Mouse (Mus musculus) yolk sac, embryonic 10.5 days (tissue): Measurements from ENCODE around the gene Atf5.

Experiments
- DNase-seq: peaks from one replicate; pipeline ENCODE4 v3.0.0-alpha.2; 2017; ENCODE audit warnings: low spot score

The Atf5 gene

DNA sequence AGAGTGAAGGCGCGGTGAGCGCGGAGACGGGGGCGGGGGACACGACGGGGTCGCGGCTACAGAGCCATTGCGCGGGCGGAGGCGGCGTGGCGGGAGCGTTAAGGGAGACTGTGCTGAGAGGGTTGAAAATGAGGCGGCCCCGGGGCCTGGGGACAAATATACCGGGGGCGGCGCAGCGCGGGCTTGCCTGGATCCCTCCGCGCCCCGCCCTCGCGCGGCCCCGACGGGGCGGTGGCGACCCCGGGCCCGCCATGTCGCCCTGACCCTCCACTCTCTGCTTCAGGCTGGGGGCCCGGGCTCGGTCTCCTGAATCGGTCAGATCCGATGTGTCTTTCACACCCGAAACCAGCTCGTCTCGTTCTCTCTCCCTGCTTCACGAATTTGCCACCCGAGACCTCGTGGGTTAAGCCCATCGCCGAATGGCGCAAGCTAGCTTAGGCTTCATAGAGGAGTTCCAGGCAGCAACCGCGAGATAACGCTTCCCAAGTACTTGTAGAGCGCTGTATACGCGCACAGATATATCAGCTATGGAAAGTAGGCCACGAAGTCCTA is at the start of gene Atf5:
Gene Atf5 (minus strand): TSS at position 189 of the 552 bp plus-strand sequence.
- DNase-seq: no peak

DNA sequence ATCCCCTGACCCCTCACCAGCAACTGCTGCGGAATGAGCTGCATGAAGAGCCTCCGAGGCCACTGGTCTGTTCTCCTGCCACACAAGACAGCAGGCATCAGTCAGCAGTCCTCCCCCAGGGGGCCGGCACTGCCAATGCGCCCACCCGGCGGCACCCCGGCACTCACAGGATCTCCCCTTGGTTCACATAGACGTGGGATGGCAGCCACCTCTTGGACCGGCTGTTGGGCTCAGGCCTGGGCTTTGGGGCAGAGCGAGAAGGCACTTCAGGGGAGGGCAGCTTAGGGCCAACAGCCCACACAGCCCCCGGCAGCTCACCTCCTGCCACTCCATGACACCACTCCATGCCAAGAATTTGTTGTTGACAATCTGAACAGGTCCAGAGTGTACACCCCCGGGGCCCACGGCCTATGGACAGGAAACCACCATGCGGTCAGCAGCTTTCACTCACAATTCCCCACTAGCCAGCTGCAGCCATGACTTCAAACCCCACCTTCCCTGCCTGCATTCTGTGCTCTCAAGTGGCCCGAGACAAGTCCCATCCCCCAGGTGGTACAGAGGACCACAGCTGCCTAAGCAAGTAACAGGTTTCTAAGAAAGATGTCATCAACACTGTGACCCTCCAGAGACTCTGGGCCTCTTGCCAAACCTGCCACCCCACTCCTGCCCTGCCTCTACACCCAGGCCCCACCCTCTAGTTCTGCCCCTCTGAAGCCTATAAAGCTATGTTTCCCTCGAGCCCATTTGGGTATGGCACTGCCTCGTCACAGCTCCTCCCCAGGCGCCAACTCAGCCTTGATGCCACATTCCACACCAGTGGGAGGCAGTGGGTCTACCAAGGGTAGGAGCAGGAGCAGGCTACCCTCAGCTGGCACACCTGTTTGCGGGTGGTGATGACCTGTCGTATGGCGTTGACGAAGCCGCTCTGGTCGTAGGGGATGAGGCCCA is 48.4 kb upstream of the Atf5 start:
- DNase-seq: no peak

DNA sequence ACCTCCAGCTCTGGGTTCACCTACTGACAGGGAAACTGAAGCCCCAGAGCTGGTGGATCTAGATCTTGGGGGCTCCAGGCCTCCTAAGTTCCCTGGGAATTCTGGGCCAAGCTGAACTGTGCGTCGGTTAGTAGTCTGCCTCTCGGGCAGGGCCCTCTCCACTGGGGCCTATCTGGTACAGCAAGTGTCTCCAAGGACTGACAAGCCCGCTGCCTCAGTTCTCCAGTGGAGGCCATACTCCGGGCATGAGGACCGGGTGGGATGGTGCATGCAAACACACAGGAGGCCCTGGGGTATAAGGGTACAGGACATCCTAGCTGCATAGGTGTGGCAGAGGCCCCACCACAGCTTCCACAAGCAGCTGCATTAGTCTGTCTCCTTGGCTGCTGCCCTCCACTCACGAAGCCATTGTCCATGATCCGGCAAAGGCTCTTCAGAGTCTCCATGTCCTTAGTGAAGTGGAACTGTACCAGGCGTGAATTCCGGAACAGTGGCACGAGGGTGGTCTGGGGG is 47.6 kb upstream of the Atf5 start:
- no peak for DNase-seq

DNA sequence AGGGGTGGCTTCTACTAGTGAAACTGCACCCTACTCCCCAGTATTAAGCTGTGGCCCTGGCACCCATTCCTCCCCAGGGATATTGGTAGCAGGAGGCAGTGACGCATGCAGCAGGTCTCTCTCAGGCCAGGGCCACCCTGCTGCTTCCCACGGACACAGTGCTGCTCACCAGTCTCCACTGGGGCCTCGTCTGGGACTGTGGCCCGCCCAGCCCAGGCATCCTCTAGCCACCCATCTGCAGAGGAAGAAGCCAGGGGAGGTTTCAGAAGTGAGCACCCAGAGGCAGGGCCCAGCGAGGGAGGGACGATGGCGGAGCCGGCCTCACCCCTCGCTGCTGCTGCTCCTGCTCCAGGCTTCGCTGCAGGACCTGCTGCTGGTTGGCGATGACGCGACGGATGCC is 46.8 kb upstream of the Atf5 start:
- DNase-seq: no peak

DNA sequence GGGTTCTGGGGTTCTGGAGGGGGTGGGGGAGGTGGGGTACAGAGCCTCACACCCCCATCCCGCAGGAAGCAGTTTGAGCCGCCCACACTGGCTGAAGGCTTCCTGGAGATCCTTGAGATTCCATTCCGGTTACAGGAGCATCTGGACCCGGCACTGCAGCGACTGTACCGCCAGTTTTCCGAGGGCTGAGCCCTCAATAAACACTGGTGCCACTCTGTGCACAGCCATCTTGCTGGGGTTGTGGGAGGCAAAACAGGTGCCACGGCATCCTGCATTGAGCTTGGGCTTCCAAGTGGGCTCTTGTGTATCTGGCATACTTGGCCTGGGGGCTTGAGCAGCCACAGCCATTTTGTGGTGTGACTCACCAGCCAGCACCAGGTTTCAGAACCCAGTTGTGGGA is 46.0 kb upstream of the Atf5 start:
- DNase-seq: no peak

DNA sequence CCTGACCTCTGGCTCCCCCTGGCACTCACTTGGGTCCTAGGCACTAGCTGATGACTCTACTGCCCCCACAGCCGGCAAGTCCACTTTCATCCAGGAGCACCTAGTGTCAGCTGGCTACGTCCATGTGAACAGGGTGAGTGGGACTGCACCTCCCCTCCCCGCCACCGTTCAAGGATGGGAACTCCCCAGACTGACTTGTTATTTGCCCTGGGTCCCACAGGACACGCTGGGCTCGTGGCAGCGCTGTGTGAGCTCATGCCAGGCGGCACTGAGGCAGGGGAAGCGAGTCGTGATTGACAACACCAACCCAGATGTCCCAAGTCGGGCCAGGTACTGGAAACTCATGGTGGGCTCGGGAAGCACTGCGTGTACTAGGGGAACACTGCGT is 45.0 kb upstream of the Atf5 start:
- no peak for DNase-seq

DNA sequence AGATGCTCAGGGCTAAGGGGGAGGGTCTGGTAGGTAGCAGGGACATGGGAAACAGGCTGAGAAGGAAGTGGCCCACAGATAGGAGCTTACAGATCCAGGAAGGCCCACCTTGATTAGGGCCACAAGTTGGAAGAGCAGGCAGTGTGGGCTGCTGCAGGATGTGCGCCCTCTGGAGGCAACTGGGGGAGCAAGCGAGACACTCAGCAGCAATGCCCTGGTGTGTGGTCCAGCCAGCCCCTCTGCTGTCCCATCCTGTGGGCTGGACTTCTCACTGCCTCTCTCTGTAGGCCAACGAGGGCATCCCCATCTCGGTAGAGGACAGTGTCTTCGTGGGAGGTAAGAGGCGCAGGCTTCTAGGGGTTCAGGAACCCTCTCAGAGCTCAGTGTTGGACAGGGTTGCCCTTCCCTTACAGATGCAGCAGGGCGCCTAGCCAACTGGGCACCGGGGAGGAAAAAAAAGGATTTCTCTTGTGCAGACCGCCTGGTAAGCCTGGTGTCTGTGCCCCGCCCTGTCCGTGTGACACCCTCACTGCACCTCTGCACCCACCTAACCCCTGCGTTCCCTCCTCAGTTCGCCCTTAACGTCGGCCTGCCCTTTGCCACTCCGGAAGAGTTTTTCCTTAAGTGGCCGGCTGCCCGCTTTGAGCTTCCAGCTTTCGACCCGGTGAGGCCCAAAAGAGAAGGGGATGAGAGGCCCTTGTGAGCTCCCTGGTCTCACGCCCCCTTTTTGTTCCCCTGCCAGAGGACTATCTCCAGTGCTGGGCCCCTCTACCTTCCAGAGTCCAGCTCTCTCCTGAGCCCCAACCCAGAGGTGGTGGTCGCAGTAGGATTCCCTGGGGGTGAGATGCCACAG is 44.3 kb upstream of the Atf5 start:
- no peak for DNase-seq

DNA sequence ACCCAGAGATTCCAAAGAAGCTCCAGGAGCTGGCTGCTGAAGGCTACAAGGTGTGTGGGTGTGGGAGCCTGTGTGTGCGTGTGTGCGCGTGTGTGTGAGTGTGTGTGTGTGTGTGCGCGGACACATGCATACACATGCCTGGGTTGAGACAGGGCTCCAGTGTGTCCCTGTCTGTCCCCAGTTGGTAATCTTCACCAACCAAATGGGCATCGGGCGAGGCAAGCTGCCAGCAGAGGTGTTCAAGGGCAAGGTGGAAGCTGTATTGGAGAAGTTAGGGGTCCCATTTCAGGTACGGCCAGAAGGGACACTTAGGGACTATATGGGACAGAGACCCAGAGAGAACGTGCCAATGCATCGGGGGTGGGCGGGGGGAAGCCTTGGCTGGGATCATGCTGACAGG is 43.4 kb upstream of the Atf5 start:
- DNase-seq: no peak

DNA sequence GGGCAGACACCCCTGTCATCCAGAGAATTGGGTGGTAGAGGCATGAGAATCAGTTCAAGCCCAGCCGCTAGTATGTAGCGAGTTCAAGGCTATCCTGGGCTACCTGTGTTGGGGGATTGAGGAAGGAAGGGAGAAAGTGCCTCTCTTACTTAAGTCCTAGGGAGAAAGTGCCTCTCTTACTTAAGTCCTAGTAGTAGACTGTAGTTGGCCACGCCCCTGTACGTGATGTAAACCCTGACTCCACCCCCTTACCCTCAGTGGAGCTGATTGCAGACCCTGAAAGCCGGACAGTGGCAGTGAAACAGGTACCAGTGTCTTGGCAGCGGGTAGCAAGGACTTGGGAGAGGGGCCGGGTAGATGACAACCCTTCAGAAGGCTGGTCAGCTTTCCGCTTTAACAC is 41.4 kb upstream of the Atf5 start:
- peak; percentile 49 for DNase-seq

DNA sequence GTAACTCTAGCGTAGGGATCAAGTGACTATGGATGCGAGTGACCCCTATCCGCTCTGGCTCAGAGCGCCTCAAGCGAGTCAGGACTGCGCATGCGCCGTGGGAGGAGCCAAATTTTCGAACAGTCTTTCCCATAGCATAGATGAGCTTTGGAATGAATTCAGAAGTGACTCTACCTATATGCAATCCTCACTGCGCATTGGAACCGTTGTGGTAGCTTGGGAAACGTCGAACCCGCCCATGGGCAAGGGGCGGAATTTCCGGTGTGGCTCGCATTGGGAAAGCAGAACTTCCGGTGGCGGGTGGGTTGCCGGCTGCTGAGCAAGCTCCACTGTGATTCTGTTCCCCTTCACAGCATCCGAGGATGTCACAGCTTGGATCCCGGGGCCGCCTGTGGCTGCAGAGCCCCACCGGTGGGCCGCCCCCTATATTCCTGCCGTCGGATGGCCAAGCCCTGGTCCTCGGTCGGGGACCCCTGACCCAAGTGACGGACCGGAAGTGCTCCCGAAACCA is 40.6 kb upstream of the Atf5 start, which contains the start of gene Pnkp:
Gene Pnkp (plus strand): TSS at position 98 of the 511 bp plus-strand sequence.
- peak; percentile 92 for DNase-seq

DNA sequence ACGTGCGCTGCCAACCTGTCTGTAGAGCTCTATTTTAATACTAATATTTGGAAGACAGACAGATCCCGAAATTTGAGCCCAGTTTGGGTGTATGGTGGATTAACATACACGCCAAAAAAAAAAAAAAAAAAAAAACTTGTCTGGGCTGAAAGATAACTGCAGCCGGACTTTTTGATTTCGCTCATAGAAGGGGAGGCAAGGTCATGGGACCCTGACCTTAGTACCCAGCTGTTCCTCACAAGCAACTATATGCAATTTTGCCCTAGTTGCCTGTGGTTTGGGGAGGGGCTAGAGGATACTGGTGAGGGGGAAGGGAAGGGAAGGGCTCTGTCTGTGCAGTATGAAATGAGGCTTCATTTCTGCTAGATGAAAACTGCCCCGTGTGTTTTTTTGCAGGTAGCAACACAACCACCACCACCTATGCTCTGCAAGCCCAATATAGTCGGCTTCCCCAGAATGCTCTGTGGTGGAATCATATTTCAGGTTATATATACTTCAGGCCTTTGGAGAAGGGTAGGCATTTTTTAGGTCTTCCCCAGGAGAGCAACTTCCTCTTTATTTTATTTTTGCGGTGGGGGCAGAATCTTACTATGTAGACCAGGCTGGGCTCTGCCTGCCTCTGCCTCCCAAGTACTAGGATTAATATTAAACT is 39.9 kb upstream of the Atf5 start:
- no peak for DNase-seq

DNA sequence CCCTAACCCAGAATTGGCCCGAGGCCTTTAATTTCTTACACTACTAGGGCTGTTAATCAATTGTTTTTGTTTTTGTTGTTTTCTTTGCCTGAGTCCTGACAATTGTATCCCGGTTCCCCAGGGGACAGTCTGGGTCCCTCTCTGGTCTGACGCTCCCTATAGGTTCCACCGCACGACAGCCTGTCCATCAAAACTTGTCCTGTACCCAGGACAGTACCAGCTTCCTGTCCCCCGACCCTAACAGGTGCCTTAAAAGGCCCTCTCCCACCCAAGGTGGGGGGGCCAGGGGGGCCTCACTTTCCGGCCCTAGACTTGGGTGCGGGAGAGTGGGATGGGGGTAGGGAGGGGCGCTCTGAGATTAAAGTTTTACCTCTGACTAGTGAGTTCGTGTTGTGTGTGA is 38.6 kb upstream of the Atf5 start:
- DNase-seq: no peak

DNA sequence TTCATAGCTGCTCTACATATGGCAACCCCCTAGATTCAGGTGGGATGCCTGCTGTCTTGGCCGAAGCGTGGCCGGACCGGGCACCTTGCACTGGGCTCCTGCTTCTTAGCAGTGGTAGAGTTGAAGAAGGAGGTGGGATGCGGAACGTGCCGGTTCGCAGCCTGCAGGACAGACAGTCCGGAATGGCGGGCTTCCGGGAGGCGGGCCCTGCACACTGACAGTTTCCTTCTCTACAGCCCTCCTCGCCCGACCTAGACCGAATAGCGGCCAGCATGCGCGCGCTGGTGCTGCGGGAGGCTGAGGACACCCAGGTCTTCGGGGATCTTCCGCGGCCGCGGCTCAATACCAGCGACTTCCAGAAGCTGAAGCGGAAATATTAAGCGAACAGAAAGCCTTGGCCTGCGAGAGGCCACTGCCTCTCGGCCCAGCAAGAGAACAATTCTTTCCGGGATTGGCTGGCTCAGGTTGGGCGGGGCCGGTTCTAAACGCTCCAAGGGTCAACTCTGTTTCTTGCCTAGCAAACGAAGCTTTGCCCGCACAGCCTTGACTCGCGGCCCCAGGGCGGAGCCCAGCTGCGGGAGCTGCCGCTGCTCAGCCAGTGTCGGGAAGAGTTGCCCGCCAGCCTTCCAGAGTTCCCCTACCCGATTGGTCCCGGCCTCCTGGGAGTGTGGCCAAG is 38.0 kb upstream of the Atf5 start:
- peak; percentile 93 for DNase-seq

DNA sequence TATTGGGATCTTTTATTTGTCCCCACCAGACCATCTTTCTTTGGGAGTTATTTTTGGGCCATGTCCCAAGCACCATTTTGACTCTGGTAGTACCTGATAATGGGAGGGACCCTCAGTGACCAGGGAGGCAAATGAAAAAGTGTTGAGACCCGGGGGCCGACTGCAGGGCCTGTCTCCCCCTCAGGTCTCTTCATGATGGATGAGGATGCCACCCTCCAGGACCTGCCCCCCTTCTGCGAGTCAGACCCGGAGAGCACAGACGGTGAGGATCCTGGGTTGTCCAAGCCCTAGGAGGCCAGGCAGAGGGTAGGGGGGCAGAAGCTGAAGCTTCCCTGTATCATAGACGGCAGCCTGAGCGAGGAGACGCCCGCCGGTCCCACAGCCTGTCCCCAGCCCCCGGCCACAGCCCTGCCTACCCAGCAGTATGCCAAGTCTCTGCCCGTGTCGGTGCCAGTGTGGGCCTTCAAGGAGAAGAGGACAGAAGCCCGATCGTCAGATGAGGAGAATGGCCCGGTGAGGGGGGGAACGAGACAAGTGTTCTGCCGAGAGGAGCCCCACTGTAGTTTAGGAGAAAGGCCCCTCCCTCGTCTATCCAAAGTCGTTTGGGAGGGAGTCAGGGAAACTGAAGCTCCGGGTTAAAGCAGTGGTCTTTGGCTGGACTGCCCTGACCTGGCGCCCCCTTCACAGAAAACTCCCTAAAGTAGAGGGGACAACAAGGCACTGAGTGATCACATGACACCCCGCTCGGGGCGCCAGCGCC is 37.3 kb upstream of the Atf5 start:
- DNase-seq: peak; percentile 43

DNA sequence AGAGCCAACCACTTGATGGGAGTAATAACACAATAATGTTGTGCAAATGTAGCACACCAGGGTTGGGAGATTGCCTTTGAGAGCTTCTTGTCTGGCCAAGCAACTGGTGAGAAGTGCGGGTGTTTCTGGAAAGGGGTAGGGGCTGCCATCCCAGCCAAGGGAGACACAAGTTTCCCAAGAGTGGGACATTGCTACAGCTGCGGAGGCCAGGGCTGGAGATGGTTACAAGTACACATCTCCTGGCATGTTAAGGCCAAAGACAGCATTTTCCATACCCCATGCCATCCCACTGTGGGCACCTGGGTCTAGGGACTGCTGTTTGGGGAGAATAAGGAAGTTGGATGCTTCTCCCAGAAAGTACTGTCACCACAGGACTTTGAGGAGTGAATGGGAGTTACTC is 36.6 kb upstream of the Atf5 start:
- DNase-seq: no peak

DNA sequence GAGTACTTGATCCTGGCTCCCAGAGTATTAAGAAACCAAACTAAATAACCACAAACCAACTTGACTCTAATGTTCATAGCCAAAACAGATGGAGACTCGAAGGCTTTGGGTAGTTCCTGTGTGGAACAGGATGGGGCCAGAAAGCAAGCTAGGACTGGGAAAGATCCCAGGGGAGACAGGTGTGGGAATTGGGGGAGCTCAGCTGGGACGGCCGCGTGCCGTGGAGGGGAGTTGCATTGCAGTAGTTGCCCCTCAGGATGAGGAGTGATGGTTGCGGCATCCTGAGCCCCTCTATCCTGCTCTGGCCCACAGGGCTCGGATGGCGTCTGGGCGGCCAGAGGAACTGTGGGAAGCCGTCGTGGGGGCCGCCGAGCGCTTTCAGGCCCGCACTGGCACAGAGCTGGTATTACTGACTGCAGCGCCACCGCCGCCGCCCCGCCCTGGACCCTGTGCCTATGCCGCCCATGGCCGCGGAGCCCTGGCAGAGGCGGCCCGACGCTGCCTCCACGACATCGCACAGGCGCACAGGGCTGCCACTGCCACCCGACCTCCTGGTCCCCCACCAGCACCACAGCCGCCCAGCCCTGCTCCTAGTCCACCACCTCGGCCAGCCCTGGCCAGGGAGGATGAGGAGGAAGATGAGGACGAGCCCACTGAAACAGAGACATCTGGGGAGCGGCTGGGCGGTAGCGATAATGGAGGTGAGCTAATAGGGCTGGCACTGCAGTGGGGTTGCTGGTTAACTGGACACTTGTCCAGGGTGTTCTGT is 36.0 kb upstream of the Atf5 start:
- DNase-seq: no peak

DNA sequence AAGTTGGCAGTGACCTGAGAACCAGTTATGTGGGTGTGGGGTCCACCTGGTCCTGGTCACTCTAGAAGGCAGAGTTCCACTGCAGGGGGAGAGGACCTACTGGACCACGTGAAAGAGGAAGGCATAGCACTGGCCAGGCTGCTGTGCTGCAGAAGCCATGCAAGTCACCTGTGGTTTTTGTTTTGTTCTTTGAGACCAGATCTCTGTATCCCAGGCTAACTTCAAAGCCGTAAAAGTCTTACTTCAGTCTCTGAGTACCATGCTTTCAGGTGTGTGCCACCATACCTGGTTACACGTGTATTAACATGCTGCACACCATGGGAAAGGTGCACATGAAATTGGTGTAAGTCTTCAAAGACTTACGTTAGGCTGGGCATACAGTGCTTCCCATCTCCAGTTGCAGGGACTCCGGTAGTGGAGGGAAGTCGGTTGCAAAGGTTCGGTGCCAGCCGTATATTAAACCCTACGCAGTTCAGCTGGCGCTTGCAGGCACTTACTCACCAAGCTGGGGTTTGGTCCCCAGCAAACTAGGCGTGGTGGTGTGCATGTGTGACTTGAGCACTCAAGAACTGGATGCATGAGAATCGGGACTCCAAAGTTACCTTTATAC is 35.3 kb upstream of the Atf5 start:
- DNase-seq: no peak

DNA sequence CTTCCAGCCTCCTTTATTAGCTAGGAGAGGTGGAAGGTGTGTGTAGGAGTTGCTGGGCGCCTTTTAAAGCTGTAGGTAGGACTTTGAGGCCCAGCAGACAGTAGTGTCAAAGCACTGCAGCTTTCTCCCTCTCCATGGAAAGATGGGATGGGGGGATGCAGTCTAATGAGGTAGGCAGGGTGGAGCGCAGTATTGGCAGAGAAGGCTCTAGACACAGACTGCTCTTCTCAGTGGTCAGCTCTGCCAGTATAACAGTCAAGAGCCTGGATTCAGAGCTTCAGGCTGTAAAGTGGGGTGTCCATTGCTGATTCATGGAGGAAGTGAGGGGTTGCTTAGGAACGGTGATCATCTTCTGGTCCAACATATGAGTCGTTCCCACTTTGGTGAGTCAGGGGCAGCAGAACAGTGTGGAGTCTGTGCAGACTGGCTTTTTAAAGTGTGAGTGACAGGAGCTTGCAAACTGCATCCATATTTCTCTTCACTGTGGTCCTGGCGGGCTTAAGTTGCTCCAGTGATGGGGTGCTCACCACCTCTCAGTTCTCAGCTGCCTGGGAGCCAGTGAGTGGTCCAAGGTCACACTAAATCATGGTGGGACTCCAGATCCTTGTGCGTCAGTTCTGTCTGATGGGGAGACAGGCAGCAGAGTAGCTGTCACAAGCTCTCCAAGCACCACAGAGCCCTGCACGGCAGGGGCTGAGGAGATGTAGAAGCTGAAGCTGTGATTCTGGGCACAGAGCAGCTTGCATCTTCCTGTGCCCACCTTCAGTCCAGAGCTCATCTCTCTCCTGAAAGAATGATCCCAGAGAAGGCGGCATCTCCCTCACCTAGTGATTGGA is 34.5 kb upstream of the Atf5 start:
- DNase-seq: no peak
